Mouse (Mus musculus) T-helper 1 cell (primary cell): ENCODE measurements at regions not wholly inside any gene's neighbourhood (a gene's known extent, or its start where the extent isn't known, plus 50 kb on each side); places are given as distances from the start of the nearest gene placed in this dataset.

Experiments used
- in situ Hi-C: fragments of 300-600 bp; cut with MboI, MseI; formaldehyde crosslinking; loops from one replicate; pipeline ENCODE4 v1.15.1; 2025; ENCODE audit warnings: high pct_unique_total_duplicates

GRCm38 (mm10) chr3:40452958-40453357 lies 78.1 kb upstream of the Intu start:
- in situ Hi-C loops, result no loop called here

GRCm38 (mm10) chr3:40453552-40453951 lies 77.5 kb upstream of the Intu start:
- in situ Hi-C loops, result no loop called here

GRCm38 (mm10) chr3:40456070-40456469 lies 75.0 kb upstream of the Intu start:
- in situ Hi-C loops, result no loop called here

GRCm38 (mm10) chr3:40458490-40458889 lies 72.6 kb upstream of the Intu start:
- in situ Hi-C loops, result no loop called here

GRCm38 (mm10) chr3:40463446-40463845 lies 67.6 kb upstream of the Intu start:
- in situ Hi-C loops, result no loop called here

- in situ Hi-C loops, result no loop called here
Observed at GRCm38 (mm10) chr3:40470101-40470500, 61.0 kb upstream of the Intu start.

GRCm38 (mm10) chr3:40472766-40473165 lies 58.3 kb upstream of the Intu start:
- in situ Hi-C loops, result no loop called here

- in situ Hi-C loops, result no loop called here
Observed at GRCm38 (mm10) chr3:40480258-40480951, 50.7 kb upstream of the Intu start.
